In the genomic region with DNA sequence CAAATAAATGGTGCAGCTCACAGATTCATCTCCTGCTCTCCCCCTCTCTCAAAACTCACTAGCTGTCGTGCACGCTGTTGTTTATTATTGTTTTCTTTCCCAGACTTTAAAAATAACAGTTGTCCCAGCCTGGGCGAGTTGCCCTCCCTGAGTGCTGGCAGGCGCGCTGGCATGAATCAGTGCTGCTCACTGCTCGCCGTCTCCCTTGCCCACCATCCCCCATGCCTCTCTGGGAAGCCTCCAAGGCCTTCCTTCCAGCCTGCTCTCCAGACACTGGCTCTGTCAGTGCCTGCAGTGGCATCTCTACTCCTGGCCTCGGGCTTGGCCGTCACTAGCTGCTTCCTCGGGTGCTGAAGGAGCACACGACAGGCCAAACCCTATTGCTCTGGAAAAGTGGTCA, we compare ENCODE assay signal across 10 mouse cellular contexts. TPM values are rescaled to one million over a fixed set of nuclear protein-coding genes. Genes with fewer than 3 reads are reported as not detected.
DNase-seq lines count a peak whose midpoint lies in the region; ATAC-seq and TF ChIP-seq lines count a peak whose summit lies in the region.
"Had no signal": no experiment of that assay in that cellular context is flagged by ENCODE, and none has a peak within 500 bp of the region (broad histone marks: within the 10 kb centered on the region; RNA-seq: fewer than 3 reads in every experiment).

No protein-coding gene starts in this region.

- no peak overlapping the region for H3K4me3 ChIP-seq in hindbrain, postnatal 0 days (ENCODE audit: low read length)
- no peak overlapping the region for H3K4me3 ChIP-seq in hindbrain, embryonic 11.5 days (ENCODE audit: low read depth, low read length)
- no peak overlapping the region for H3K4me3 ChIP-seq in bone marrow macrophage, adult 2 months (ENCODE audit: insufficient read depth, low read length)
- no peak overlapping the region for H3K4me3 ChIP-seq in midbrain, embryonic 16.5 days (ENCODE audit: low read depth, low read length)
- H3K4me3 ChIP-seq: stomach, embryonic 15.5 days had no signal

- peaks cover 8% of the 10 kb centered on the region for H3K4me1 ChIP-seq in hindbrain, postnatal 0 days (ENCODE audit: insufficient read depth, low read length)
- H3K4me1 ChIP-seq in hindbrain, embryonic 11.5 days (replicated peaks; ENCODE audit: control insufficient read depth, insufficient read depth, low read length): no peaks in the 10 kb centered on the region
- H3K4me1 ChIP-seq in bone marrow macrophage, adult 2 months (ENCODE audit: control insufficient read depth, insufficient read depth, low read length): peaks cover 35% of the 10 kb centered on the region
- H3K4me1 ChIP-seq in midbrain, embryonic 16.5 days (ENCODE audit: control insufficient read depth, insufficient read depth, low read length): no peaks in the 10 kb centered on the region
- H3K4me1 ChIP-seq: stomach, embryonic 15.5 days had no signal

- no peak for TF ChIP-seq POLR2A in bone marrow macrophage, adult 2 months (IDR thresholded peaks at IDR 0.05; ENCODE audit: borderline replicate concordance, low read depth, low read length)

- TF ChIP-seq CTCF in hindbrain, postnatal 0 days (IDR thresholded peaks at IDR 0.05; ENCODE audit: low read depth): no peak
- no peak for TF ChIP-seq CTCF in bone marrow macrophage, adult 2 months (IDR thresholded peaks at IDR 0.05; ENCODE audit: low read depth, low read length)

- H3K9me3 ChIP-seq in hindbrain, postnatal 0 days (ENCODE audit: low read length): no peaks in the 10 kb centered on the region
- no peaks in the 10 kb centered on the region for H3K9me3 ChIP-seq in hindbrain, embryonic 11.5 days (ENCODE audit: control insufficient read depth, low read length)
- no peaks in the 10 kb centered on the region for H3K9me3 ChIP-seq in midbrain, embryonic 16.5 days (replicated peaks; ENCODE audit: control insufficient read depth, low read length, poor library complexity, severe bottlenecking)
- H3K9me3 ChIP-seq: stomach, embryonic 15.5 days had no signal

- H3K27me3 ChIP-seq in hindbrain, postnatal 0 days (ENCODE audit: insufficient read depth, low read length): no peaks in the 10 kb centered on the region
- no peaks in the 10 kb centered on the region for H3K27me3 ChIP-seq in hindbrain, embryonic 11.5 days (ENCODE audit: control insufficient read depth, insufficient read depth, low read length)
- no peaks in the 10 kb centered on the region for H3K27me3 ChIP-seq in midbrain, embryonic 16.5 days (ENCODE audit: control insufficient read depth, insufficient read depth, low read depth, low read length)
- H3K27me3 ChIP-seq: stomach, embryonic 15.5 days had no signal

- H3K4me2 ChIP-seq in hindbrain, postnatal 0 days (ENCODE audit: low read depth, low read length): no peak overlapping the region
- H3K4me2 ChIP-seq in hindbrain, embryonic 11.5 days (replicated peaks; ENCODE audit: low read depth, low read length): no peak overlapping the region
- no peak overlapping the region for H3K4me2 ChIP-seq in midbrain, embryonic 16.5 days (ENCODE audit: low read length)
- H3K4me2 ChIP-seq: stomach, embryonic 15.5 days had no signal

- peak; percentile 71 for DNase-seq in hindbrain, postnatal 0 days (ENCODE audit: low spot score)
- no peak for DNase-seq in hindbrain, embryonic 11.5 days (ENCODE audit: low spot score)
- DNase-seq in frontal cortex, postnatal 25 days (ENCODE audit: low spot score in 2 of 2): peak; percentile 35 to 50
- peak; percentile 80 to 85 for DNase-seq in layer of hippocampus, postnatal 36 days
- no peak for DNase-seq in kidney, postnatal 10 days

- no peak overlapping the region for H3K9ac ChIP-seq in hindbrain, postnatal 0 days (replicated peaks; ENCODE audit: low read length)
- no peak overlapping the region for H3K9ac ChIP-seq in hindbrain, embryonic 11.5 days (ENCODE audit: low read depth, low read length)
- no peak overlapping the region for H3K9ac ChIP-seq in midbrain, embryonic 16.5 days (ENCODE audit: low read depth, low read length)
- H3K9ac ChIP-seq: liver, embryonic 14.5 days; stomach, embryonic 15.5 days had no signal

- H3K36me3 ChIP-seq in hindbrain, postnatal 0 days (ENCODE audit: insufficient read depth, low read length): no peaks in the 10 kb centered on the region
- no peaks in the 10 kb centered on the region for H3K36me3 ChIP-seq in hindbrain, embryonic 11.5 days (ENCODE audit: control insufficient read depth, insufficient read depth, low read length)
- no peaks in the 10 kb centered on the region for H3K36me3 ChIP-seq in midbrain, embryonic 16.5 days (ENCODE audit: control insufficient read depth, insufficient read depth, low read length)
- H3K36me3 ChIP-seq: stomach, embryonic 15.5 days had no signal

- 44% methylated on average over 11 of the region's 11 CpGs for WGBS in hindbrain, postnatal 0 days
- 75% methylated on average over 11 of the region's 11 CpGs for WGBS in hindbrain, embryonic 11.5 days
- 73% methylated on average over 11 of the region's 11 CpGs for WGBS in midbrain, embryonic 16.5 days

- no peak overlapping the region; the same call in 1 of the 2 replicates for H3K27ac ChIP-seq in hindbrain, postnatal 0 days
- H3K27ac ChIP-seq in hindbrain, embryonic 11.5 days (ENCODE audit: low read depth, low read length): no peak overlapping the region
- H3K27ac ChIP-seq in bone marrow macrophage, adult 2 months (ENCODE audit: insufficient read depth, low read depth, low read length): peak overlapping the region; percentile 45
- no peak overlapping the region for H3K27ac ChIP-seq in midbrain, embryonic 16.5 days (ENCODE audit: low read length)
- H3K27ac ChIP-seq: liver, embryonic 14.5 days; stomach, embryonic 15.5 days had no signal

- peak; percentile 69; the same call in 1 of the 2 replicates for ATAC-seq in hindbrain, postnatal 0 days
- no peak for ATAC-seq in hindbrain, embryonic 11.5 days (ENCODE audit: low FRiP score)
- ATAC-seq in CD4-positive, CD25-positive, alpha-beta regulatory T cell, adult 4 months: no peak
- ATAC-seq in midbrain, embryonic 16.5 days: no peak

RNA-seq across cellular contexts. Expression of gene Rbm19, which starts 48.2 kb away (rescaled TPM):
- 33.4 and 33.8 TPM in 2 replicates for total RNA-seq in hindbrain, postnatal 0 days (2014; rRNA removed)
- polyA plus RNA-seq in hindbrain, postnatal 0 days (2015; fragmentation: Nextera tagmentation; extraction: Ambion mirVana): 15.5 and 17.2 TPM in 2 replicates
- polyA plus RNA-seq in hindbrain, embryonic 11.5 days (2014; fragmentation: Nextera tagmentation; extraction: Ambion mirVana): 23.0 and 28.7 TPM in 2 replicates
- polyA plus RNA-seq in bone marrow macrophage, adult 2 months (2012; ENCODE audit: insufficient read depth, insufficient read length, missing spikeins): 4.8 and 5.1 TPM in 2 replicates
- 10 to 100 TPM; 18.7 to 19.2 TPM for total RNA-seq in layer of hippocampus, postnatal 36 days (2021)
- 10 to 100 TPM; 14.0 to 23.1 TPM for polyA plus RNA-seq in CD4-positive, CD25-positive, alpha-beta regulatory T cell, adult 4 months (2017; shearing (Covaris generic))
- 18.7 and 19.3 TPM in 2 replicates for polyA plus RNA-seq in midbrain, embryonic 16.5 days (2015; fragmentation: Nextera tagmentation; extraction: Ambion mirVana)

Comparison
In these comparisons a context has a peak if more than half of its experiments do, and no peak if none do; other contexts are left out.
1. DNase-seq: peak in hindbrain, postnatal 0 days (single experiment), frontal cortex, postnatal 25 days (2 of 2) and layer of hippocampus, postnatal 36 days (2 of 2); none in hindbrain, embryonic 11.5 days (single experiment) and kidney, postnatal 10 days (single experiment).